Mouse (Mus musculus): ENCODE data around the gene Shroom2. TPM values are rescaled to one million over a fixed set of nuclear protein-coding genes. Genes with fewer than 3 reads are reported as not detected.
"Not testable (repeated sequence)": the region's sequence is repeated elsewhere in the genome, so short reads cannot be mapped to it uniquely, and the experiment has no call there.

Shroom2 gene
- polyA plus RNA-seq, 1 experiment from 2014 or later: 7.6 TPM

DNA sequence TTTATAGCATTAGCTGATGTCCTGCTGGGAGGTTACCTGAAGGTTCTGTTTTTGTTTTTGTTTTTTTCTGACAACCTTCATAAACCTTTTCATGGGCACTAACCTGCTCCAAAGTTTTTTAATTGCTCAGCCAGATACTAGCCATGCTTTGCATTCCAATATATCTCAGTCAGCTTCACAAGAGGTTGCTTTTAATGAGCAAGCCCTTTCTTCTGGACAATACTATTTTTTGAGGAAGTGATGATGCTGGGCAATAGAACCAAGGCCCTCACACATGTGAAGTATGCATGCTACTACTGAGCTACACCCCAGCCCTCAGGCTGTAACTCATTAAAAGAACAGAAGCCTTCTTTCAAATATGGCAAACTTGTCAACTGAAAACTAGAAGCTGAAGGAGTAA lies 52.6 kb downstream of the Shroom2 start:
- H3K4me1 ChIP-seq (ENCODE audit: control insufficient read depth, insufficient read depth, low read length): no peaks in the 10 kb centered on the region
- H3K4me2 ChIP-seq (replicated peaks; ENCODE audit: low read depth, low read length): no peak overlapping the region
- H3K9ac ChIP-seq (ENCODE audit: low read depth, low read length): no peak overlapping the region
- H3K27ac ChIP-seq (ENCODE audit: low read depth, low read length): no peak overlapping the region
- no peak overlapping the region for H3K4me3 ChIP-seq (ENCODE audit: low read length)
- no peaks in the 10 kb centered on the region for H3K27me3 ChIP-seq (ENCODE audit: control insufficient read depth, insufficient read depth, low read length)
- ATAC-seq (ENCODE audit: low FRiP score, low TSS enrichment): no peak
- no peaks in the 10 kb centered on the region for H3K36me3 ChIP-seq (ENCODE audit: control insufficient read depth, insufficient read depth, low read length)
- no peaks in the 10 kb centered on the region for H3K9me3 ChIP-seq (ENCODE audit: control insufficient read depth, low read length)

DNA sequence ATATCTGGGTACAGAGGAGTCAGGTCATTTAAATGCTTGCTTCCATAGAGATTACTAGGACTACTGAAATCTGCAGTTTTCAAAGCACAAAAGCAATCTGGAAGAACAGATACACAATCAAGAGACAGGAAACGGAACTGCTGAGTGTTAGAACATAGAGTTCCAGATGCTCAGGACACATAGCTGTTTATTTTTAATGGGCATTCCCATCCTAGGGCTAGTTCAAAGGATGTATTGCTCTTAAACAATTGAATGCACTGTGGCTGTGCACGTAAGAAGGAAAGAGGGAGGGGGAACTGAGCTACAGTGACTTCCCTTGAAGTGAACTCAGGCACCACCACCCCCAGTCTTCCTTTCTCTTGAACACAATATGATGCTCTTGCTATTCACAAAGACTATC lies 58.5 kb downstream of the Shroom2 start:
- not testable (repeated sequence) for H3K27ac ChIP-seq (ENCODE audit: low read depth, low read length); ATAC-seq (ENCODE audit: low FRiP score, low TSS enrichment); H3K9ac ChIP-seq (ENCODE audit: low read depth, low read length); H3K36me3 ChIP-seq (ENCODE audit: control insufficient read depth, insufficient read depth, low read length); H3K27me3 ChIP-seq (ENCODE audit: control insufficient read depth, insufficient read depth, low read length); H3K4me1 ChIP-seq (ENCODE audit: control insufficient read depth, insufficient read depth, low read length); H3K9me3 ChIP-seq (ENCODE audit: control insufficient read depth, low read length); H3K4me2 ChIP-seq (replicated peaks; ENCODE audit: low read depth, low read length); H3K4me3 ChIP-seq (ENCODE audit: low read length)
- WGBS: 38% methylated on average over 2 of the region's 2 CpGs

DNA sequence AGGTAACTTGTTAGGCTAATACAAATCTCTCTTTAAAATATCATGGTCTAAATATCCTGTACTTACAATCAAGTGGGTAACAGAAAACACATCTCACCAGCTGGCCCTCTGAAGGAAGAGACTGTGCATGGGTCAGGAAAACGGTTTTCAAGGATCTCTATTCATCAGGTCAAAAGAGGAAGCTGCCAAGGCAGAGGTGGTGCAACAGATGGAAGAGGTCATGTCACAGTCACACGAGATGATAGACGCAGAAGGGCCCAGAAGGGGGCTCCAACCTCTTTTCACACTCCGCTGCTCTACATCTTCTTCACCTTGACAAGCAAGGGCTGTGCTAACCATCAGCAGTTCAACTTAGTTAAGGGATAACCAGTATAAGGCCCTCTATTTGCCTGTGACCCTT lies 60.9 kb downstream of the Shroom2 start:
- WGBS: 47% methylated on average over 4 of the region's 4 CpGs
- H3K9ac ChIP-seq (ENCODE audit: low read depth, low read length): no peak overlapping the region
- H3K27me3 ChIP-seq (ENCODE audit: control insufficient read depth, insufficient read depth, low read length): no peaks in the 10 kb centered on the region
- no peak for ATAC-seq (ENCODE audit: low FRiP score, low TSS enrichment)
- H3K27ac ChIP-seq (ENCODE audit: low read depth, low read length): no peak overlapping the region
- H3K4me2 ChIP-seq (replicated peaks; ENCODE audit: low read depth, low read length): no peak overlapping the region
- no peaks in the 10 kb centered on the region for H3K9me3 ChIP-seq (ENCODE audit: control insufficient read depth, low read length)
- no peaks in the 10 kb centered on the region for H3K36me3 ChIP-seq (ENCODE audit: control insufficient read depth, insufficient read depth, low read length)
- no peaks in the 10 kb centered on the region for H3K4me1 ChIP-seq (ENCODE audit: control insufficient read depth, insufficient read depth, low read length)
- no peak overlapping the region for H3K4me3 ChIP-seq (ENCODE audit: low read length)

DNA sequence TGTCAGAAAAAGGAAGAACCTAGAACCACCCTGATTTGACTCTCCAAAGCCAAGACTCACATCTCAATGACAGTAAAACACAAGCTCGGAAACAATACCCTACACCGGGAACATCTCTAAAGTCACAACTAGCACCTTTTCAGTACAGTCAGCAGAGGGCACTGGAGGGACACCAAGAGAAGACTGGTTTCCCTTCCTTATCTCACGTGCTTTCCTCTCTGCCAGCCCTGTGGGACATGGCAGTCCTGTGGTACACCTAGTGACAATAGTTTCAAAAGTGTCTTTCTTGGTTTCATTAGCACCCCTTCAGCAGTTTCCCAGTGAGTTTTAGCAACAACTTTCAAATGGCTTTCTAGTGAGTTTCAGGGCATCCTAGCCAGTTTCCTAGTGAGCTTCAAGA lies 63.9 kb downstream of the Shroom2 start:
- Histone ChIP-seq H3K4me3 (ENCODE audit: low read length) (no peak overlapping the region), H3K36me3 (ENCODE audit: control insufficient read depth, insufficient read depth, low read length) (no peaks in the 10 kb centered on the region), H3K27ac (ENCODE audit: low read depth, low read length) (no peak overlapping the region), H3K4me1 (ENCODE audit: control insufficient read depth, insufficient read depth, low read length) (no peaks in the 10 kb centered on the region), H3K9me3 (ENCODE audit: control insufficient read depth, low read length) (no peaks in the 10 kb centered on the region), H3K4me2 (replicated peaks; ENCODE audit: low read depth, low read length) (no peak overlapping the region), H3K9ac (ENCODE audit: low read depth, low read length) (no peak overlapping the region), H3K27me3 (ENCODE audit: control insufficient read depth, insufficient read depth, low read length) (no peaks in the 10 kb centered on the region)
- 32% methylated on average over 3 of the region's 3 CpGs for WGBS
- ATAC-seq (ENCODE audit: low FRiP score, low TSS enrichment): peak; percentile 76; the same call in 1 of the 2 replicates

DNA sequence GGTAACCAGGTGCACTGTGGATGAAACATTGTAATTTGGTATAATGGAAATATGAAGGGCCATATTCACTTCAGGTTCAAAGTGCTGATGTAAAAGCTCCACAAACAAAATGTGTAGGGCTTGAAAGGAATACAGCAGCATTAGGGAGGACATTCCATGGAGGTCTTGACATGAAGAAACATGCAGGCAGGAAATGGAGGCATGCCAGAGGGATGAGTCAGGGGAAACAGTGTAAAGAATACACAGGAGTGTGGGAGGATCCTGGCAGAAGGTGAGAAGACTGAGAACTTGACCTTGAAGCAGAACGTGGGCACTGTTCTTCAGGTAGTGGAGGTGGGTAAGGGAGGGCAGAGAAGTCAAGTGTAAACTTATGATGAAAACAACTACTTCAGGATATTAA lies 65.6 kb downstream of the Shroom2 start:
- no peaks in the 10 kb centered on the region for H3K9me3 ChIP-seq (ENCODE audit: control insufficient read depth, low read length)
- no peaks in the 10 kb centered on the region for H3K27me3 ChIP-seq (ENCODE audit: control insufficient read depth, insufficient read depth, low read length)
- no peak overlapping the region for H3K9ac ChIP-seq (ENCODE audit: low read depth, low read length)
- no peak overlapping the region for H3K4me2 ChIP-seq (replicated peaks; ENCODE audit: low read depth, low read length)
- no peak overlapping the region for H3K4me3 ChIP-seq (ENCODE audit: low read length)
- H3K4me1 ChIP-seq (ENCODE audit: control insufficient read depth, insufficient read depth, low read length): no peaks in the 10 kb centered on the region
- no peak overlapping the region for H3K27ac ChIP-seq (ENCODE audit: low read depth, low read length)
- H3K36me3 ChIP-seq (ENCODE audit: control insufficient read depth, insufficient read depth, low read length): no peaks in the 10 kb centered on the region
- WGBS: 26% methylated on average over 1 of the region's 1 CpGs
- ATAC-seq (ENCODE audit: low FRiP score, low TSS enrichment): no peak

GRCm38 (mm10) chrX:152701679-152702078 lies 67.6 kb downstream of the Shroom2 start:
- Histone ChIP-seq H3K36me3 (ENCODE audit: control insufficient read depth, insufficient read depth, low read length) (no peaks in the 10 kb centered on the region), H3K4me2 (replicated peaks; ENCODE audit: low read depth, low read length) (no peak overlapping the region), H3K9me3 (ENCODE audit: control insufficient read depth, low read length) (no peaks in the 10 kb centered on the region), H3K27me3 (ENCODE audit: control insufficient read depth, insufficient read depth, low read length) (no peaks in the 10 kb centered on the region; the same call in 1 of the 2 replicates), H3K4me1 (ENCODE audit: control insufficient read depth, insufficient read depth, low read length) (no peaks in the 10 kb centered on the region), H3K4me3 (ENCODE audit: low read length) (no peak overlapping the region), H3K9ac (ENCODE audit: low read depth, low read length) (no peak overlapping the region), H3K27ac (ENCODE audit: low read depth, low read length) (no peak overlapping the region)
- WGBS: 76% methylated on average over 3 of the region's 3 CpGs
- no peak for ATAC-seq (ENCODE audit: low FRiP score, low TSS enrichment)

DNA sequence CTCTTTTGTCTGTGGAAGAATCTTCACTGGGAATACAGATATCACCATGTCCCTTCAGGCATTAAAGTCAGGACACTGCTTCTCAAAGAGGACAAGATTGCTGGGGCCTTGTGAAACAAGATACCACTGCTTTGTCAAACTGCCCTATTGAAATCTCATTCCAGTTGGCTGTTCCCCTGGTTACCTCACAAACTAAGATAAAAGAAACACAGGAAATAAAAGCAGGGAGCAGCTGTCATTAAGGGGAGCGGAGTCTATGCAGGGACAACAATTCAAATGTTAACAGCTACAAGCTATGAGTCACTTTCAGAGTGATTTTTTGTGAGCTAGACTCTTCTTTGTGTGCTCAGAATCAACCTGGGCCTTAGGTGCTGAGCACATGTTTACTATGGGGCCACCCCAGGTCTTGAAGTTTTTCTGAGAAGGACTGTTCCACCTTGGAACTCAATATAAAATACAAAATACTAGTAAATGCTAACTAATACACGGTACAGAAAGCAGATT lies 78.4 kb downstream of the Shroom2 start:
- Histone ChIP-seq H3K36me3 (ENCODE audit: control insufficient read depth, insufficient read depth, low read length) (no peaks in the 10 kb centered on the region), H3K27me3 (ENCODE audit: control insufficient read depth, insufficient read depth, low read length) (no peaks in the 10 kb centered on the region), H3K9me3 (ENCODE audit: control insufficient read depth, low read length) (no peaks in the 10 kb centered on the region), H3K9ac (ENCODE audit: low read depth, low read length) (no peak overlapping the region), H3K4me2 (replicated peaks; ENCODE audit: low read depth, low read length) (no peak overlapping the region), H3K4me3 (ENCODE audit: low read length) (no peak overlapping the region), H3K27ac (ENCODE audit: low read depth, low read length) (no peak overlapping the region), H3K4me1 (ENCODE audit: control insufficient read depth, insufficient read depth, low read length) (no peaks in the 10 kb centered on the region)
- 60% methylated on average over 2 of the region's 2 CpGs for WGBS
- no peak for ATAC-seq (ENCODE audit: low FRiP score, low TSS enrichment)

GRCm38 (mm10) chrX:152679190-152679814 lies 90.0 kb downstream of the Shroom2 start:
- Histone ChIP-seq H3K9me3 (ENCODE audit: control insufficient read depth, low read length) (no peaks in the 10 kb centered on the region), H3K36me3 (ENCODE audit: control insufficient read depth, insufficient read depth, low read length) (no peaks in the 10 kb centered on the region), H3K9ac (ENCODE audit: low read depth, low read length) (no peak overlapping the region), H3K4me1 (ENCODE audit: control insufficient read depth, insufficient read depth, low read length) (no peaks in the 10 kb centered on the region), H3K27ac (ENCODE audit: low read depth, low read length) (no peak overlapping the region), H3K27me3 (ENCODE audit: control insufficient read depth, insufficient read depth, low read length) (no peaks in the 10 kb centered on the region; the same call in 1 of the 2 replicates), H3K4me3 (ENCODE audit: low read length) (no peak overlapping the region), H3K4me2 (replicated peaks; ENCODE audit: low read depth, low read length) (no peak overlapping the region)
- ATAC-seq (ENCODE audit: low FRiP score, low TSS enrichment): no peak
- WGBS: 84% methylated on average over 2 of the region's 2 CpGs

GRCm38 (mm10) chrX:152676357-152676756 lies 92.9 kb downstream of the Shroom2 start:
- Histone ChIP-seq H3K9ac (ENCODE audit: low read depth, low read length) (no peak overlapping the region), H3K27ac (ENCODE audit: low read depth, low read length) (no peak overlapping the region), H3K4me1 (ENCODE audit: control insufficient read depth, insufficient read depth, low read length) (no peaks in the 10 kb centered on the region), H3K4me2 (replicated peaks; ENCODE audit: low read depth, low read length) (no peak overlapping the region), H3K4me3 (ENCODE audit: low read length) (no peak overlapping the region), H3K9me3 (ENCODE audit: control insufficient read depth, low read length) (no peaks in the 10 kb centered on the region), H3K36me3 (ENCODE audit: control insufficient read depth, insufficient read depth, low read length) (no peaks in the 10 kb centered on the region), H3K27me3 (ENCODE audit: control insufficient read depth, insufficient read depth, low read length) (no peaks in the 10 kb centered on the region; the same call in 1 of the 2 replicates)
- WGBS: 53% methylated on average over 3 of the region's 3 CpGs
- ATAC-seq (ENCODE audit: low FRiP score, low TSS enrichment): no peak
